Mouse (Mus musculus): ENCODE measurements at regions not wholly inside any gene's neighbourhood (a gene's known extent, or its start where the extent isn't known, plus 50 kb on each side); places are given as distances from the start of the nearest gene placed in this dataset.

- no peak overlapping the region for H3K9ac ChIP-seq
- no peaks in the 10 kb centered on the region for H3K9me3 ChIP-seq
- H3K36me3 ChIP-seq: no peaks in the 10 kb centered on the region
- no peaks in the 10 kb centered on the region for H3K4me1 ChIP-seq (replicated peaks)
- H3K4me3 ChIP-seq: no peak overlapping the region
- no peak for ATAC-seq (ENCODE audit: low read depth)
- H3K27ac ChIP-seq (replicated peaks): no peak overlapping the region
- no peaks in the 10 kb centered on the region for H3K27me3 ChIP-seq
- no peak overlapping the region for H3K4me2 ChIP-seq
- 86% methylated on average over 6 of the region's 6 CpGs for WGBS
These were observed 94.5 kb downstream of the Olfr267 start for GRCm38 (mm10) chr4:58693018-58693417.

GRCm38 (mm10) chr4:58681926-58682325 is 105.6 kb downstream of the Olfr267 start:
- Histone ChIP-seq H3K9me3 (no peaks in the 10 kb centered on the region), H3K27ac (replicated peaks) (no peak overlapping the region), H3K9ac (no peak overlapping the region), H3K4me1 (replicated peaks) (no peaks in the 10 kb centered on the region), H3K4me2 (no peak overlapping the region), H3K36me3 (no peaks in the 10 kb centered on the region), H3K4me3 (no peak overlapping the region), H3K27me3 (no peaks in the 10 kb centered on the region; the same call in 1 of the 2 replicates)
- no peak for ATAC-seq (ENCODE audit: low read depth)
- 92% methylated on average over 4 of the region's 4 CpGs for WGBS

- peaks cover 12% of the 10 kb centered on the region; the same call in 1 of the 2 replicates for H3K27me3 ChIP-seq
- WGBS: 56% methylated on average over 6 of the region's 6 CpGs
- H3K4me3 ChIP-seq: no peak overlapping the region
- no peaks in the 10 kb centered on the region for H3K9me3 ChIP-seq
- no peaks in the 10 kb centered on the region for H3K4me1 ChIP-seq (replicated peaks)
- H3K36me3 ChIP-seq: no peaks in the 10 kb centered on the region
- no peak overlapping the region for H3K27ac ChIP-seq (replicated peaks)
- H3K4me2 ChIP-seq: no peak overlapping the region
- H3K9ac ChIP-seq: no peak overlapping the region
- no peak for ATAC-seq (ENCODE audit: low read depth)
These were observed 109.7 kb downstream of the Olfr267 start for GRCm38 (mm10) chr4:58677701-58678385.

- Histone ChIP-seq H3K27me3 (peaks cover 33% of the 10 kb centered on the region), H3K9ac (no peak overlapping the region), H3K9me3 (no peaks in the 10 kb centered on the region), H3K27ac (replicated peaks) (no peak overlapping the region), H3K4me3 (no peak overlapping the region), H3K4me2 (peak overlapping the region; percentile 32), H3K36me3 (no peaks in the 10 kb centered on the region), H3K4me1 (replicated peaks) (peaks cover 21% of the 10 kb centered on the region)
- no peak for ATAC-seq (ENCODE audit: low read depth)
- WGBS: 47% methylated on average over 14 of the region's 14 CpGs
These were observed 116.0 kb downstream of the Olfr267 start for GRCm38 (mm10) chr4:58671406-58672035.

GRCm38 (mm10) chr4:58670906-58671250 is 116.6 kb downstream of the Olfr267 start:
- WGBS: 3% methylated on average over 6 of the region's 6 CpGs
- H3K4me3 ChIP-seq: no peak overlapping the region
- H3K4me1 ChIP-seq (replicated peaks): peaks cover 21% of the 10 kb centered on the region
- 0 out of 2 replicates have a peak overlapping the region, but pooled peaks have one; percentile 10 for H3K27ac ChIP-seq (replicated peaks)
- H3K9ac ChIP-seq: no peak overlapping the region
- no peaks in the 10 kb centered on the region for H3K36me3 ChIP-seq
- H3K4me2 ChIP-seq: peak overlapping the region; percentile 38
- H3K27me3 ChIP-seq: peaks cover 39% of the 10 kb centered on the region
- H3K9me3 ChIP-seq: no peaks in the 10 kb centered on the region
- peak; percentile 65; the same call in 1 of the 2 replicates for ATAC-seq (ENCODE audit: low read depth)

GRCm38 (mm10) chr4:58670107-58670905 is 116.6 kb upstream of the Lpar1 start:
- ATAC-seq (ENCODE audit: low read depth): peak; percentile 81
- Histone ChIP-seq H3K36me3 (no peaks in the 10 kb centered on the region), H3K4me1 (replicated peaks) (peaks cover 21% of the 10 kb centered on the region), H3K9me3 (no peaks in the 10 kb centered on the region), H3K4me3 (no peak overlapping the region), H3K9ac (no peak overlapping the region), H3K27ac (replicated peaks) (0 out of 2 replicates have a peak overlapping the region, but pooled peaks have one; percentile 10), H3K27me3 (peaks cover 39% of the 10 kb centered on the region), H3K4me2 (peak overlapping the region; percentile 38)
- WGBS: 17% methylated on average over 15 of the region's 15 CpGs

GRCm38 (mm10) chr4:58668368-58669153 is 114.9 kb upstream of the Lpar1 start:
- Histone ChIP-seq H3K9me3 (no peaks in the 10 kb centered on the region), H3K9ac (no peak overlapping the region), H3K4me3 (no peak overlapping the region), H3K27me3 (peaks cover 29% of the 10 kb centered on the region), H3K27ac (replicated peaks) (no peak overlapping the region), H3K4me2 (no peak overlapping the region), H3K36me3 (no peaks in the 10 kb centered on the region), H3K4me1 (replicated peaks) (peaks cover 23% of the 10 kb centered on the region)
- 62% methylated on average over 8 of the region's 8 CpGs for WGBS
- ATAC-seq (ENCODE audit: low read depth): no peak

- Histone ChIP-seq H3K9ac (no peak overlapping the region), H3K27ac (replicated peaks) (no peak overlapping the region), H3K4me1 (replicated peaks) (0 out of 2 replicates have a peak, but pooled peaks cover 3% of the 10 kb centered on the region), H3K36me3 (no peaks in the 10 kb centered on the region), H3K9me3 (no peaks in the 10 kb centered on the region), H3K4me3 (no peak overlapping the region), H3K27me3 (peaks cover 13% of the 10 kb centered on the region; the same call in 1 of the 2 replicates), H3K4me2 (no peak overlapping the region)
- ATAC-seq (ENCODE audit: low read depth): no peak
- 71% methylated on average over 6 of the region's 6 CpGs for WGBS
These were observed 110.0 kb upstream of the Lpar1 start for GRCm38 (mm10) chr4:58663628-58664205.

- Histone ChIP-seq H3K9me3 (no peaks in the 10 kb centered on the region), H3K9ac (no peak overlapping the region), H3K27me3 (0 out of 2 replicates have a peak, but pooled peaks cover 6% of the 10 kb centered on the region), H3K27ac (replicated peaks) (no peak overlapping the region), H3K4me1 (replicated peaks) (0 out of 2 replicates have a peak, but pooled peaks cover 3% of the 10 kb centered on the region), H3K4me3 (no peak overlapping the region), H3K4me2 (no peak overlapping the region), H3K36me3 (no peaks in the 10 kb centered on the region)
- 71% methylated on average over 4 of the region's 4 CpGs for WGBS
- ATAC-seq (ENCODE audit: low read depth): no peak
These were observed 108.1 kb upstream of the Lpar1 start for GRCm38 (mm10) chr4:58661781-58662293.

- no peaks in the 10 kb centered on the region for H3K27me3 ChIP-seq
- H3K4me1 ChIP-seq (replicated peaks): 0 out of 2 replicates have a peak, but pooled peaks cover 3% of the 10 kb centered on the region
- H3K4me2 ChIP-seq: no peak overlapping the region
- H3K9ac ChIP-seq: no peak overlapping the region
- H3K36me3 ChIP-seq: no peaks in the 10 kb centered on the region
- no peak overlapping the region for H3K4me3 ChIP-seq
- WGBS: 74% methylated on average over 5 of the region's 5 CpGs
- no peak overlapping the region for H3K27ac ChIP-seq (replicated peaks)
- ATAC-seq (ENCODE audit: low read depth): no peak
- H3K9me3 ChIP-seq: no peaks in the 10 kb centered on the region
These were observed 106.8 kb upstream of the Lpar1 start for GRCm38 (mm10) chr4:58660511-58660910.

GRCm38 (mm10) chr4:58658206-58658605 is 104.5 kb upstream of the Lpar1 start:
- Histone ChIP-seq H3K27me3 (no peaks in the 10 kb centered on the region), H3K36me3 (no peaks in the 10 kb centered on the region), H3K9me3 (no peaks in the 10 kb centered on the region), H3K27ac (replicated peaks) (no peak overlapping the region), H3K4me3 (no peak overlapping the region), H3K4me1 (replicated peaks) (no peaks in the 10 kb centered on the region), H3K4me2 (no peak overlapping the region), H3K9ac (no peak overlapping the region)
- no peak for ATAC-seq (ENCODE audit: low read depth)
- 59% methylated on average over 6 of the region's 6 CpGs for WGBS
